In genomic region chr2:103465429-103465828, GRCm38 (mm10) we compare ENCODE assay signal across 22 mouse cellular contexts. TPM values are rescaled to one million over a fixed set of nuclear protein-coding genes. Genes with fewer than 3 reads are reported as not detected.
"Had no signal": no experiment of that assay in that cellular context is flagged by ENCODE, and none has a peak within 500 bp of the region (broad histone marks: within the 10 kb centered on the region; RNA-seq: fewer than 3 reads in every experiment).

No protein-coding gene starts in this region.

- DNase-seq: lung, adult 18-20 months; lung, embryonic 14.5 days; lung, postnatal 10 days; lung, postnatal 4 days; retina, postnatal 1 day; right cerebral cortex, adult 18-20 months; right cerebral cortex, postnatal 25 days; right cerebral cortex, postnatal 4 days; thymus, adult 2 months; thymus, postnatal 25 days; thymus, postnatal 4 days had no signal

- H3K27me3 ChIP-seq: midbrain, embryonic 13.5 days; neural tube, embryonic 13.5 days; neural tube, embryonic 15.5 days; stomach, embryonic 15.5 days had no signal

- H3K9me3 ChIP-seq: midbrain, embryonic 10.5 days; midbrain, embryonic 13.5 days; neural tube, embryonic 13.5 days; neural tube, embryonic 15.5 days; stomach, embryonic 15.5 days had no signal

- H3K27ac ChIP-seq: midbrain, embryonic 10.5 days; midbrain, embryonic 13.5 days; neural tube, embryonic 13.5 days; neural tube, embryonic 15.5 days; stomach, embryonic 15.5 days; stomach, postnatal 0 days had no signal

- ATAC-seq: midbrain, embryonic 13.5 days; midbrain, embryonic 16.5 days had no signal

- H3K4me1 ChIP-seq: midbrain, embryonic 10.5 days; midbrain, embryonic 13.5 days had no signal

- H3K4me3 ChIP-seq: midbrain, embryonic 10.5 days; midbrain, embryonic 13.5 days; myocyte; neural tube, embryonic 13.5 days; neural tube, embryonic 15.5 days; stomach, embryonic 15.5 days had no signal

- H3K4me2 ChIP-seq: lung, embryonic 14.5 days; midbrain, embryonic 13.5 days; neural tube, embryonic 13.5 days; neural tube, embryonic 15.5 days; stomach, embryonic 15.5 days had no signal

- H3K9ac ChIP-seq: lung, embryonic 14.5 days; midbrain, embryonic 13.5 days; neural tube, embryonic 13.5 days; neural tube, embryonic 15.5 days; stomach, embryonic 15.5 days had no signal

RNA-seq across cellular contexts. Expression of gene Elf5, which starts 53.9 kb away (rescaled TPM):
- polyA plus RNA-seq: midbrain, embryonic 10.5 days; midbrain, embryonic 13.5 days; midbrain, embryonic 16.5 days; myocyte; neural tube, embryonic 11.5 days; neural tube, embryonic 13.5 days; neural tube, embryonic 15.5 days; spleen, adult 2 months; testis, adult 2 months had no signal
